In the genomic region with DNA sequence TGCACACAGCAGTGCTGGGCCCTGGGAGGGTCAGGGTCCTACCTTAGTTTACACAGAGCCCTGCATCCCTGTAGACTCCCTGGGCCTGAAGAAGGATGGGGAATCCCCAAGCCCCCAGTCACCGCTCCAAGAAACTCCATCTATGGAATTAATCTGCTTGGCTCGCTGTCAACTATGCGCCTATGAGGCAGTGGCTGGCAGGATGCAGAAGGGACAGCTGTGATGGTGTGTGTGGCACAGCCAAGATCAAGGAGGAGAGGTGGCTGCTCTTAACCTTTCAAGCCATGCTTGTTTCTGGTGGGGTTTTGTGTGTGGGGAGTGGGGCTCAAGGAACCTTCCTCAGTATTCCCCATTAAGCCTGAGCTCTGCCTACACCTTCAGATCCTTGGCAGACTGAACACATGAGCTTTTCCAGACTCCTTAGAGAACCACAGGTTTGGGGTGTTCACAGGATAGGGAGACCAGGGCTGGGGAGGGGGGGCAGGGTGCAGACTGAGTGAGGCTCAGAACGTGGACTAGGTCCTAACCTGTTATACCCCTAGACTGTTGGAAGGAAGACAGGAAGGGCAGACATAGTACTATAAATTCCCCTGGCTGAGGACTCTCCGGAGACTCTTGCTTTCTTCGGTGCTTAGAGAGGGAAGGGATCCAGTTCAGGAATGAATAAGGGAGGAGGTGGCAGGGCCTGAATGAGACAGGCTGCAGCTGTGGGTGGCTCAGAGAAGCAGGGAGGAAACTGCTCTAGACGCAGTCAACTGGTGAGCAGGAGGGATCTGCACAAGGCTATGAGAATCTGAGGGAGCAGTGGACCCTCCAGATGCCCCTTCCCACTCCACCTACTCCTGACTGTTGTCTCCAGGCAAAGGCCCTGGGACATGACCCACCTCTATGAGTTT, we compare ENCODE assay signal across 9 mouse cellular contexts. TPM values are rescaled to one million over a fixed set of nuclear protein-coding genes. Genes with fewer than 3 reads are reported as not detected.
A peak's percentile ranks its signal among the peaks of the same experiment; 100 is the strongest.
DNase-seq lines count a peak whose midpoint lies in the region; ATAC-seq and TF ChIP-seq lines count a peak whose summit lies in the region.
"Had no signal": no experiment of that assay in that cellular context is flagged by ENCODE, and none has a peak within 500 bp of the region (broad histone marks: within the 10 kb centered on the region; RNA-seq: fewer than 3 reads in every experiment).

No protein-coding gene starts in this region.

- no peak for TF ChIP-seq EP300 in liver, postnatal 0 days (IDR thresholded peaks at IDR 0.05; ENCODE audit: low read depth)

- no peak overlapping the region for H3K4me3 ChIP-seq in liver, postnatal 0 days (ENCODE audit: low read depth, low read length)

- H3K27ac ChIP-seq in liver, postnatal 0 days (ENCODE audit: low read depth), result no peak overlapping the region

- no peak for ATAC-seq in liver, postnatal 0 days
- ATAC-seq: inflammation-experienced regulatory T-cells, adult 6 months had no signal

- WGBS in liver, postnatal 0 days (ENCODE audit: insufficient replicate concordance), result 70% methylated on average over 7 of the region's 7 CpGs

- H3K27me3 ChIP-seq in liver, postnatal 0 days (ENCODE audit: insufficient read depth, low read length), result no peaks in the 10 kb centered on the region

- no peak overlapping the region for H3K4me2 ChIP-seq in liver, postnatal 0 days (ENCODE audit: low read depth, low read length)

- TF ChIP-seq CTCF in liver, postnatal 0 days (IDR thresholded peaks at IDR 0.05; ENCODE audit: low read depth), result no peak

- DNase-seq in adrenal gland, adult (ENCODE audit: inconsistent age in 2 of 2, low spot score in 1 of 2), result peak; percentile 44 to 71
- no peak for DNase-seq in adrenal gland, adult 18-20 months (ENCODE audit: low spot score in 2 of 2)
- no peak for DNase-seq in liver, postnatal 0 days
- DNase-seq in liver, result no peak
- peak; percentile 59 for DNase-seq in kidney, adult 9 months
- DNase-seq in lung, postnatal 36 days, result peak; percentile 50
- no peak for DNase-seq in thymus, postnatal 36 days
- no peak for DNase-seq in cerebellum, postnatal 25 days

- peaks cover 28% of the 10 kb centered on the region for H3K4me1 ChIP-seq in liver, postnatal 0 days (ENCODE audit: insufficient read depth)

- H3K9ac ChIP-seq in liver, postnatal 0 days (replicated peaks), result 0 out of 2 replicates have a peak overlapping the region, but pooled peaks have one; percentile 11

- H3K9me3 ChIP-seq in liver, postnatal 0 days (ENCODE audit: low read length), result no peaks in the 10 kb centered on the region

- H3K36me3 ChIP-seq in liver, postnatal 0 days (replicated peaks; ENCODE audit: insufficient read depth, low read length), result no peaks in the 10 kb centered on the region

RNA-seq across cellular contexts. Expression of a gene that starts 20.0 kb away (rescaled TPM):
- 10 to 100 TPM; 10.6 to 15.1 TPM for total RNA-seq in adrenal gland, adult 18-20 months (2021)
- polyA plus RNA-seq in liver, postnatal 0 days (2015; fragmentation: Nextera tagmentation; extraction: Ambion mirVana), result 2.1 and 2.8 TPM in 2 replicates

Comparison
In these comparisons a context has a peak if more than half of its experiments do, and no peak if none do; other contexts are left out.
1. DNase-seq: peak in adrenal gland, adult (2 of 2), kidney, adult 9 months (single experiment) and lung, postnatal 36 days (single experiment); none in adrenal gland, adult 18-20 months (0 of 2), liver, postnatal 0 days (single experiment), liver (single experiment), thymus, postnatal 36 days (0 of 2) and cerebellum, postnatal 25 days (0 of 2).